Mouse (Mus musculus) lung, adult 10 weeks (tissue): ENCODE data around the gene Spatc1l. TPM values are rescaled to one million over a fixed set of nuclear protein-coding genes. Genes with fewer than 3 reads are reported as not detected.

Experiments used
- polyA plus RNA-seq: library from polyadenylated mRNA; stranded (reverse); fragments of 350-450 nt; fragmentation: Illumina TruSeq; extraction: RNeasy Lipid Tissue Mini Kit (QIAGEN cat#74804); gene quantifications from one replicate; pipeline ENCODE4 v1.2.3, GENCODE M21; 2014; ENCODE audit warnings: low read depth, low replicate concordance; ENCODE audit not compliant: insufficient read depth

Spatc1l gene
- polyA plus RNA-seq: 0.18 TPM

GRCm38 (mm10) chr10:76561972-76562371 lies at the start of gene Spatc1l:
TSS of gene Spatc1l (plus strand) at chr10:76562272.

GRCm38 (mm10) chr10:76531375-76531774 lies 30.7 kb upstream of the Spatc1l start, which contains the start of gene Lss:
TSS of gene Lss (plus strand) at chr10:76531588.

GRCm38 (mm10) chr10:76575374-76575773 lies 13.3 kb downstream of the Spatc1l start, which contains the start of gene Ftcd:
TSS of gene Ftcd (plus strand) at chr10:76575648.

Other genes starting within 250 kb of the Spatc1l start
- gene Dip2a, start 217.0 kb upstream of the Spatc1l start, polyA plus RNA-seq: 6.0 TPM
- gene AC141477.1, start 121.8 kb upstream of the Spatc1l start, polyA plus RNA-seq: not detected
- 19.4 TPM for gene Pcnt, start 119.5 kb upstream of the Spatc1l start, polyA plus RNA-seq
- gene 2610028H24Rik, start 113.2 kb upstream of the Spatc1l start, polyA plus RNA-seq: 28.0 TPM
- 25.7 TPM for gene Mcm3ap, start 93.3 kb upstream of the Spatc1l start, polyA plus RNA-seq
- gene Ybey, start 93.2 kb upstream of the Spatc1l start, polyA plus RNA-seq: 1.2 TPM
- 8.2 TPM for gene Lss, start 30.7 kb upstream of the Spatc1l start, polyA plus RNA-seq
- not detected for gene Ftcd, start 13.4 kb downstream of the Spatc1l start, polyA plus RNA-seq
- gene Col6a2, start 61.4 kb downstream of the Spatc1l start, polyA plus RNA-seq: 54.8 TPM
- 62.6 TPM for gene Col6a1, start 163.9 kb downstream of the Spatc1l start, polyA plus RNA-seq